Mouse (Mus musculus) hindbrain, postnatal 0 days (tissue): Measurements from ENCODE around the gene Gm45618. TPM values are rescaled to one million over a fixed set of nuclear protein-coding genes. Genes with fewer than 3 reads are reported as not detected.

Experiments used
- ATAC-seq: fragments of 200-750 bp; cut with Nextera tagmentation; 2 replicates; pipeline ENCODE4 v1.8.0; 2017; ENCODE audit warnings: mild to moderate bottlenecking, moderate TSS enrichment, moderate library complexity
- DNase-seq: peaks from one replicate; pipeline ENCODE4 v3.0.0-alpha.2; 2015; ENCODE audit warnings: low spot score
- H3K27ac ChIP-seq: fragments of 300-500 bp; sonication (generic); 2 replicates; pipeline ENCODE4 v1.5.1; 2014; ENCODE audit warnings: mild to moderate bottlenecking
- H3K27me3 ChIP-seq: fragments of 300-500 bp; sonication (generic); 2 replicates; pipeline ENCODE4 v1.6.1; 2014; ENCODE audit warnings: low read length, mixed read lengths; ENCODE audit not compliant: insufficient read depth
- H3K36me3 ChIP-seq: fragments of 300-500 bp; sonication (generic); 2 replicates; pipeline ENCODE4 v1.6.1; 2014; ENCODE audit warnings: low read length, mixed read lengths; ENCODE audit not compliant: insufficient read depth
- H3K4me1 ChIP-seq: fragments of 300-500 bp; sonication (generic); 2 replicates; pipeline ENCODE4 v1.6.1; 2014; ENCODE audit warnings: antibody characterized with exemption, low read length, mixed read lengths; ENCODE audit not compliant: insufficient read depth
- H3K4me2 ChIP-seq: fragments of 300-500 bp; sonication (generic); 2 replicates; pipeline ENCODE4 v1.6.1; 2014; ENCODE audit warnings: low read depth, mild to moderate bottlenecking, low read length, moderate library complexity, mixed read lengths
- H3K4me3 ChIP-seq: fragments of 300-500 bp; sonication (generic); 2 replicates; pipeline ENCODE4 v1.5.1; 2014; ENCODE audit warnings: low read length
- H3K9ac ChIP-seq: fragments of 300-500 bp; sonication (generic); replicated peaks from 2 replicates; pipeline ENCODE4 v1.6.1; 2014; ENCODE audit warnings: mild to moderate bottlenecking, low read length, moderate library complexity, mixed read lengths
- H3K9me3 ChIP-seq: fragments of 300-500 bp; sonication (generic); 2 replicates; pipeline ENCODE4 v1.6.1; 2016; ENCODE audit warnings: low read length, mixed read lengths
- CTCF ChIP-seq: IDR thresholded peaks from 2 replicates; pipeline ENCODE4 v1.5.1; 2016; ENCODE audit warnings: antibody characterized with exemption, control low read depth, low read depth
- WGBS: fragments of 180-500 bp; shearing (Covaris S2); extraction: QIAGEN DNeasy Blood & Tissue Kit; methylation state at CpG from one replicate; pipeline ENCODE4 v1.1.7; 2014; 5-methylcytosine and 5-hydroxymethylcytosine counted together
- polyA plus RNA-seq: library from polyadenylated mRNA; unstranded; fragments of >200 nt; fragmentation: Nextera tagmentation; extraction: Ambion mirVana; gene quantifications from 2 replicates; pipeline ENCODE4 v1.2.1, GENCODE M21; 2015
- total RNA-seq: library from RNA; depleted of rRNA; stranded (reverse); fragments of >200 nt; gene quantifications from 2 replicates; pipeline ENCODE4 v1.2.3, GENCODE M21; 2014; rRNA removed

The Gm45618 gene
- total and polyA plus RNA-seq, 2 experiments from 2014 or later: not detected

DNA sequence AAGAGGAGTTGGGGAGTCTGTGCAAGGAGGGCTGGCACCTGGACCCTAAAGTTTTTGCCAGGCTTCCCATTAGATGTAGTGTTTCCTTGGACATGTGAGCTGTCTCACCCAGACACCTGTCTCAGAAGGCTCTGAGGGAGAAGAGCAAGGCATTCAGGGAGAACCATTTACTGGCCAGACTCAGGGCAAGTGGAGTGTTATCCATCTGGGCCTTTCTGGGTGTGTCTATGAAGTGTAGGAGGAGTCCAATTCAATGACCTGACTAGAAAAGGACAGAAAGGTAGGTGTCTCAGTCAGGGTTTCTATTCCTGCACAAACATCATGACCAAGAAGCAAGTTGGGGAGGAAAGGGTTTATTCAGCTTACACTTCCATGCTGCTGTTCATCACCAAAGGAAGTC is 48.8 kb downstream of the Gm45618 start:
- H3K4me3 ChIP-seq: no peak overlapping the region
- ATAC-seq: no peak
- H3K4me2 ChIP-seq: no peak overlapping the region
- no peak overlapping the region for H3K9ac ChIP-seq
- TF ChIP-seq CTCF: no peak
- no peak overlapping the region for H3K27ac ChIP-seq
- no peak for DNase-seq
- no peaks in the 10 kb centered on the region for H3K9me3 ChIP-seq
- no peaks in the 10 kb centered on the region for H3K36me3 ChIP-seq
- H3K27me3 ChIP-seq: no peaks in the 10 kb centered on the region
- H3K4me1 ChIP-seq: no peaks in the 10 kb centered on the region

DNA sequence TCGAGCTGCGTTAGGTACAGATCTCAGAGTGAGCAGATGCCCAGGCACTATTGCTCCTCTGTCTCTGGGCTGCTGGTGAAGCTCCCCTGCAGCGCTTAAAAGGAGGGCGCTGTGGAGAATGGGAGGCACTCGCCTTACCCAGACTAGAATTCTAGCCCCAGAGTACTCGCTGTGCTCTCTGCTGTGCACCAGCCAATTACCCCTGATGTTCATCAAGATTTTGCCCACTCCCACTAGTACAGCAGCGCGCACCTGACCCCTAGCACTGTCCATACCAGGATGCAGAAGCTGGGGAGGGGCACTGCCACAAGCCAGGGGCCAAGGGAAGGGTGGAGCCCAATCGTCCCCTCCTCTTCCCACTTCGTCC is 49.3 kb downstream of the Gm45618 start:
- ATAC-seq (no peak; the same call in 1 of the 2 replicates), DNase-seq (no peak)
- Histone ChIP-seq H3K9me3 (no peaks in the 10 kb centered on the region), H3K27ac (no peak overlapping the region), H3K4me1 (no peaks in the 10 kb centered on the region), H3K4me2 (peak overlapping the region; percentile 46), H3K9ac (0 out of 2 replicates have a peak overlapping the region, but pooled peaks have one; percentile 2), H3K27me3 (no peaks in the 10 kb centered on the region), H3K36me3 (no peaks in the 10 kb centered on the region), H3K4me3 (no peak overlapping the region)
- 3% methylated on average over 10 of the region's 10 CpGs for WGBS
- no peak for TF ChIP-seq CTCF

DNA sequence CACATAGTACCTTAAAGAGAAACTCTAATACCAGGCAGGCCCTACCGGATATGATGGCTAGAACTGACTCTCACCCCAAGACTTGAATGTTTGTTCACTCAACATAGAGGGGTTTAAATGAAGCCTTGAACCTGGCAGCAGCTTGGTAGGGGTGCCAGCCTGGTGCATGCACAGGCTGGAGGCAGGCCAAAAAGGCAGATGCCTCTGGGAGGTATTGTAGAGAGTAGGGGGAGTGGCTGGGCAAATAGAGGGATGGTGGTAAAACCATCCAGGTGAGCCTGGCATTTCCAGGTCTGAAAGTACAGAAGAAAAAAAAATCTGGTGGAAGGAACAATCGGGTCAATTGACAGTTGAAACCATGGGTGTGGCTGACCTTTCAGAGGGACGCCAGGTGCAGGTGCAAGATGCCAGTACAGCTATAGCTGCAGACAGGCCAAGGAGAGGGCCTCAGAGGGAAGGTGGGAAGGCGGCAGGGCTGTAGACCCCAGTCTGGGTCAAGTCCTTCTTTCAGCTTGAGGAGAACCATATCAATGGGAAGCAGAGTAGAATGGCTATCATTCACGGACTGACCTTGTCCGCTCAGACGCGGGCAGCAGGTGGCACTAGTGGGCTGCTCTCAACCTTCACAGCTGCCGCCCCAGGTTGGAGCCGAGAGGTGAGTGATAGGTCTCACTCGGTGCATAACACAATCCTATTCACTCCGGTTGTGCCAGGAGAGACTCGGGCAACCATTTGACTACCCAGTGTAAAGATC is 49.9 kb downstream of the Gm45618 start:
- 13% methylated on average over 13 of the region's 13 CpGs for WGBS
- ATAC-seq: peak; percentile 81
- Histone ChIP-seq H3K9me3 (no peaks in the 10 kb centered on the region), H3K4me2 (peak overlapping the region; percentile 46), H3K27ac (no peak overlapping the region), H3K9ac (0 out of 2 replicates have a peak overlapping the region, but pooled peaks have one; percentile 2), H3K4me1 (no peaks in the 10 kb centered on the region), H3K27me3 (no peaks in the 10 kb centered on the region), H3K36me3 (no peaks in the 10 kb centered on the region), H3K4me3 (no peak overlapping the region)
- peak; percentile 83 for DNase-seq
- peak; percentile 86 for TF ChIP-seq CTCF

Other genes with a start within 250 kb of the Gm45618 start
- 120 and 121 TPM in 2 replicates for gene Tollip, start 202.2 kb downstream of the Gm45618 start, total RNA-seq
- 68.5 and 72.6 TPM in 2 replicates for gene Tollip, start 202.2 kb downstream of the Gm45618 start, polyA plus RNA-seq
- gene Brsk2, start 171.0 kb downstream of the Gm45618 start, total RNA-seq: 136 and 143 TPM in 2 replicates
- 17.9 and 18.0 TPM in 2 replicates for gene Brsk2, start 171.0 kb downstream of the Gm45618 start, polyA plus RNA-seq
- gene Mob2, start 59.7 kb downstream of the Gm45618 start, total RNA-seq: 41.1 and 45.5 TPM in 2 replicates
- 43.4 and 44.1 TPM in 2 replicates for gene Mob2, start 59.7 kb downstream of the Gm45618 start, polyA plus RNA-seq
- gene Dusp8, start 24.9 kb downstream of the Gm45618 start, total RNA-seq: 129 and 133 TPM in 2 replicates
- gene Dusp8, start 24.9 kb downstream of the Gm45618 start, polyA plus RNA-seq: 86.2 and 94.6 TPM in 2 replicates
- gene Gm39115, start 15.3 kb upstream of the Gm45618 start, total RNA-seq: not detected in 2 replicates
- gene Gm39115, start 15.3 kb upstream of the Gm45618 start, polyA plus RNA-seq: not detected in 2 replicates
- not detected in 2 replicates for gene Gm45337, start 23.9 kb upstream of the Gm45618 start, total RNA-seq
- not detected in 2 replicates for gene Gm45337, start 23.9 kb upstream of the Gm45618 start, polyA plus RNA-seq
- not detected in 2 replicates for gene Gm29735, start 36.4 kb upstream of the Gm45618 start, total RNA-seq
- not detected in 2 replicates for gene Gm29735, start 36.4 kb upstream of the Gm45618 start, polyA plus RNA-seq
- gene Gm4553, start 45.0 kb upstream of the Gm45618 start, total RNA-seq: not detected in 2 replicates
- not detected in 2 replicates for gene Gm4553, start 45.0 kb upstream of the Gm45618 start, polyA plus RNA-seq
- not detected in 2 replicates for gene Krtap5-2, start 55.3 kb upstream of the Gm45618 start, total RNA-seq
- not detected in 2 replicates for gene Krtap5-2, start 55.3 kb upstream of the Gm45618 start, polyA plus RNA-seq
- gene Gm10153, start 69.7 kb upstream of the Gm45618 start, total RNA-seq: not detected in 2 replicates
- not detected in 2 replicates for gene Gm10153, start 69.7 kb upstream of the Gm45618 start, polyA plus RNA-seq
- not detected in 2 replicates for gene Krtap5-3, start 80.6 kb upstream of the Gm45618 start, total RNA-seq
- gene Krtap5-3, start 80.6 kb upstream of the Gm45618 start, polyA plus RNA-seq: not detected in 2 replicates
- gene Gm7579, start 91.1 kb upstream of the Gm45618 start, total RNA-seq: not detected in 2 replicates
- gene Gm7579, start 91.1 kb upstream of the Gm45618 start, polyA plus RNA-seq: not detected in 2 replicates
- gene Krtap5-5, start 109.2 kb upstream of the Gm45618 start, total RNA-seq: not detected in 2 replicates
- not detected in 2 replicates for gene Krtap5-5, start 109.2 kb upstream of the Gm45618 start, polyA plus RNA-seq
- gene Gm40460, start 120.3 kb upstream of the Gm45618 start, total RNA-seq: not detected in 2 replicates
- gene Gm40460, start 120.3 kb upstream of the Gm45618 start, polyA plus RNA-seq: not detected in 2 replicates
- gene Gm2431, start 137.6 kb upstream of the Gm45618 start, total RNA-seq: not detected in 2 replicates
- not detected in 2 replicates for gene Gm2431, start 137.6 kb upstream of the Gm45618 start, polyA plus RNA-seq
- gene Gm4559, start 153.6 kb upstream of the Gm45618 start, total RNA-seq: not detected in 2 replicates
- gene Gm4559, start 153.6 kb upstream of the Gm45618 start, polyA plus RNA-seq: not detected in 2 replicates
- gene Krtap5-1, start 176.4 kb upstream of the Gm45618 start, total RNA-seq: not detected in 2 replicates
- not detected in 2 replicates for gene Krtap5-1, start 176.4 kb upstream of the Gm45618 start, polyA plus RNA-seq
- not detected in 2 replicates for gene Krtap5-4, start 182.8 kb upstream of the Gm45618 start, total RNA-seq
- not detected in 2 replicates for gene Krtap5-4, start 182.8 kb upstream of the Gm45618 start, polyA plus RNA-seq